Mouse (Mus musculus) midbrain, embryonic 15.5 days (tissue): ENCODE results near the gene Cpn1. TPM values are rescaled to one million over a fixed set of nuclear protein-coding genes. Genes with fewer than 3 reads are reported as not detected.

ENCODE experiments used
- ATAC-seq: fragments of 200-750 bp; cut with Nextera tagmentation; replicated peaks from 2 replicates; pipeline ENCODE4 v1.8.0; 2017; ENCODE audit warnings: moderate TSS enrichment
- H3K27ac ChIP-seq: fragments of 300-500 bp; sonication (generic); 2 replicates; pipeline ENCODE4 v1.5.1; 2015; ENCODE audit warnings: mild to moderate bottlenecking, inconsistent platforms
- H3K27me3 ChIP-seq: fragments of 300-500 bp; sonication (generic); replicated peaks from 2 replicates; pipeline ENCODE4 v1.6.1; 2015; ENCODE audit warnings: inconsistent platforms
- H3K36me3 ChIP-seq: fragments of 300-500 bp; sonication (generic); replicated peaks from 2 replicates; pipeline ENCODE4 v1.6.1; 2015; ENCODE audit warnings: inconsistent platforms
- H3K4me1 ChIP-seq: fragments of 300-500 bp; sonication (generic); 2 replicates; pipeline ENCODE4 v1.6.1; 2015; ENCODE audit warnings: inconsistent platforms
- H3K4me2 ChIP-seq: fragments of 300-500 bp; sonication (generic); 2 replicates; pipeline ENCODE4 v1.6.1; 2015; ENCODE audit warnings: inconsistent platforms, mild to moderate bottlenecking, moderate library complexity
- H3K4me3 ChIP-seq: fragments of 300-500 bp; sonication (generic); 2 replicates; pipeline ENCODE4 v1.5.1; 2015; ENCODE audit warnings: mild to moderate bottlenecking, inconsistent platforms
- H3K9ac ChIP-seq: fragments of 300-500 bp; sonication (generic); 2 replicates; pipeline ENCODE4 v1.6.1; 2015; ENCODE audit warnings: mild to moderate bottlenecking, inconsistent platforms
- H3K9me3 ChIP-seq: fragments of 300-500 bp; sonication (generic); 2 replicates; pipeline ENCODE4 v1.6.1; 2016; ENCODE audit warnings: inconsistent platforms
- WGBS: fragments of 180-500 bp; shearing (Covaris S2); methylation state at CpG from one replicate; pipeline ENCODE4 v1.1.7; 2015; ENCODE audit warnings: mixed read lengths; 5-methylcytosine and 5-hydroxymethylcytosine counted together
- polyA plus RNA-seq: library from polyadenylated mRNA; unstranded; fragments of >200 nt; fragmentation: Nextera tagmentation; extraction: Ambion mirVana; gene quantifications from 2 replicates; pipeline ENCODE4 v1.2.1, GENCODE M21; 2015

Gene Cpn1
- polyA plus RNA-seq, 1 experiment from 2014 or later, result 0.26 TPM

DNA sequence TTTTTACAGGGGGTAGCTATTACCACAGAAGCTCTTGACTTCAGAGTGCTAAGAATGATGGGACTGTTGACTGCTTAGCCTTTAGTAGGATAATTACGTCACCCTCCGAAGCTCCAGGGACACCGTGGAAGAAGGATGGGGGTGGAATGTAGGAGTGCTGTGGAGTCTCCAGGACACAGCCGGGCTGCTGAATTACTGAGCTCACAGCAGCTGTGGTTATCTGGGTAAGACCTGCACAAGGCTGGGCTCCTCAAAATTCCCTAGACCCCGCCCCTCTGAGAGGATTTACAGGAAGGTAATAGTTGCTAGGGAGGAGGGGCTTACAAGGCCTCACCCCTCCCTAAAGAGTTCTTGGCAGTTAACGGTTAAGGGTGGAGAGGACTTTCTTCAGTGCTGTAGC is 9.7 kb downstream of the Cpn1 start:
- H3K27ac ChIP-seq, result no peak overlapping the region
- H3K4me3 ChIP-seq, result no peak overlapping the region
- H3K4me1 ChIP-seq, result no peaks in the 10 kb centered on the region
- H3K9me3 ChIP-seq, result no peaks in the 10 kb centered on the region
- WGBS, result 78% methylated on average over 6 of the region's 6 CpGs
- no peak overlapping the region for H3K9ac ChIP-seq
- no peaks in the 10 kb centered on the region for H3K27me3 ChIP-seq
- H3K36me3 ChIP-seq, result no peaks in the 10 kb centered on the region
- H3K4me2 ChIP-seq, result no peak overlapping the region
- no peak for ATAC-seq

DNA sequence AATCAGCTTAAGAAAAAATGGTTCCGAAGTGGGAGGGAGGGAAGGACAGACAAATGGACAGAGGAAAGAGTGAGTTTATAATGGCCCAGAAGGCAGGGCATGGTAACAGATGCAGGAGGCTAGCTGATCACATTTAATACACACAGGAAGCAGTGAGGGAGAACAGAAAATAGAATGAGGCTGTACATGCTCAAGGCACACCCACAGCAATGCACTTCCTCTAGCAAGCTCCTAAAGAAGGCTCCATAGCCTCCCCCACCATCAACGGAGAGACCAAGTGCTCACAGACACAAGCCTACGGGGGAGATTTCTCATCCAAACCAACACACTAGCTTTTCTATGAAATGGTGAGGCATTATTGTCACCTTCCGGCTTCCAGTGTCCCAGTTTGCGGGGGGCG is 12.1 kb downstream of the Cpn1 start:
- Histone ChIP-seq H3K36me3 (no peaks in the 10 kb centered on the region), H3K4me1 (no peaks in the 10 kb centered on the region), H3K4me2 (no peak overlapping the region), H3K4me3 (no peak overlapping the region), H3K27me3 (no peaks in the 10 kb centered on the region), H3K9me3 (no peaks in the 10 kb centered on the region), H3K27ac (no peak overlapping the region), H3K9ac (no peak overlapping the region)
- ATAC-seq, result no peak
- WGBS, result 96% methylated on average over 6 of the region's 6 CpGs

DNA sequence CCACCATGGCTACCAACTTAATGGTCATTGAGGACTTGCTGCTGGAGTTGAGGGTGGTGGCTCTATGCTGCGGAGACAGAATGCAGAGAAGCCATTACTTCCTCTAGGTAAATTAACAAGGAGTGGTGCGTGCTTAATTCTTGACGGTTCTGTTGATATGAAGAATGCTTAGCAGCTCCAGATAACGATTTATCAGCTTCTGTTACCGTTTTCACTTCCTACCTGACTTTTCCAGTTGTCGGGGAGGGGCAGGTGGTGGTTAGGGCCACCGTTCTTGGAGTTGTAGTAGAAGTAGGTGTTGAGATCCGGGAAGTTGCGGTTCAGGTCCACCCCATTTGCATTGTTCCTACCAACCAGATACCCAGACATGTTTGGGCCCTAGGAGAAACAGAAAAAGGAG is 12.6 kb downstream of the Cpn1 start:
- H3K27me3 ChIP-seq, result no peaks in the 10 kb centered on the region
- H3K4me1 ChIP-seq, result no peaks in the 10 kb centered on the region
- H3K27ac ChIP-seq, result no peak overlapping the region
- no peak overlapping the region for H3K4me2 ChIP-seq
- H3K4me3 ChIP-seq, result no peak overlapping the region
- no peak overlapping the region for H3K9ac ChIP-seq
- 88% methylated on average over 9 of the region's 9 CpGs for WGBS
- no peak for ATAC-seq
- no peaks in the 10 kb centered on the region for H3K9me3 ChIP-seq
- no peaks in the 10 kb centered on the region for H3K36me3 ChIP-seq

DNA sequence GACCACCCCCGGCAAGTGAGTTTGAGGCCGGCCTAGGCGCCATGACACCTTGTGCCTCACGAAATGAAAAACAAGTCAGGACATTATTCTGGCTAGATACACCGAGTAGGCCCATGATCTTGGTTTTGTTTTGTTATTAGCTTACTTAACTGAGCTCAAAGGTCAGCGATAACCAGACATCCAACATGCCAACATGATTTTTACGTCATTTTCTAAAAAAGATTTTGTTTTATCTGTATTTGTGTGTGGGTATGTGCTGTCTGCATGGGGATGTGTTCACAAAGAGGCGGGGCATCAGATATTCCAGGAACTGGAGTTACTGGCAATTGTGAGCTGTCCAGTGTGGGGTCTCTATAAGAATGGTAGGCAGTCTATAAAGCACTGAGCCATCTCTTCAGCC is 14.2 kb downstream of the Cpn1 start:
- no peak for ATAC-seq
- no peaks in the 10 kb centered on the region for H3K27me3 ChIP-seq
- H3K4me2 ChIP-seq, result no peak overlapping the region
- no peak overlapping the region for H3K27ac ChIP-seq
- no peak overlapping the region for H3K9ac ChIP-seq
- H3K9me3 ChIP-seq, result no peaks in the 10 kb centered on the region
- no peaks in the 10 kb centered on the region for H3K4me1 ChIP-seq
- no peak overlapping the region for H3K4me3 ChIP-seq
- no peaks in the 10 kb centered on the region for H3K36me3 ChIP-seq
- WGBS, result 95% methylated on average over 8 of the region's 8 CpGs

DNA sequence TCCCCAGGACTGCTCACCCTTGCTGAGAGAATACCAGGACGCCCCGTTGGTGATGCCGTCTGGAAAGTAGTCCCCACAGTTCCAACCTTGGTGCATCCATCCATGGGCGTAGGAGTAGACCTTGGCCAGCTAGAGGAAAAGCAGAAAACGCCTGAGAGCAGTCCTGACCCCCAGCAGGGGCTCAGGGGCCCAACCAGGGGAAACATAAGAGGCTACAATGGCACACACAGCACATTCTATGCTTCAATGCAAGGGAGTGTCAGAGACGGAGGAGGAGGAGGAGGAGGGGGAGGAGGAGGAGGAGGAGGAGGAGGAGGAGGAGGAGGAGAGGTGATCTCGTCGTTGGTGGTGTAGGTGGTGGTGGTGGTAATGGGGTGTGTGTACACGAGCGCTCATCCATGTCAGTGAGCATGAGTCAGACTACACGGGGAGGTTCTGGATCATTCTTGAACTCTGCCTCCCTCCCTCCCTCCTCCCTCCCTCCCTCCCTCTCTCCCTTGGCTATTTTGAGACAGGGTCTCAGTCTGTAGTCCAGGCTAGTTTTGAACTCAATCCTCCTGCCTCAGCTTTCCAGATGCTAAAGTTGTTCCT is 17.8 kb downstream of the Cpn1 start:
- H3K36me3 ChIP-seq, result no peaks in the 10 kb centered on the region
- H3K4me2 ChIP-seq, result no peak overlapping the region
- no peaks in the 10 kb centered on the region for H3K27me3 ChIP-seq
- 57% methylated on average over 8 of the region's 11 CpGs for WGBS
- H3K4me1 ChIP-seq, result no peaks in the 10 kb centered on the region
- H3K27ac ChIP-seq, result no peak overlapping the region
- ATAC-seq, result no peak
- no peaks in the 10 kb centered on the region for H3K9me3 ChIP-seq
- no peak overlapping the region for H3K9ac ChIP-seq
- no peak overlapping the region for H3K4me3 ChIP-seq

DNA sequence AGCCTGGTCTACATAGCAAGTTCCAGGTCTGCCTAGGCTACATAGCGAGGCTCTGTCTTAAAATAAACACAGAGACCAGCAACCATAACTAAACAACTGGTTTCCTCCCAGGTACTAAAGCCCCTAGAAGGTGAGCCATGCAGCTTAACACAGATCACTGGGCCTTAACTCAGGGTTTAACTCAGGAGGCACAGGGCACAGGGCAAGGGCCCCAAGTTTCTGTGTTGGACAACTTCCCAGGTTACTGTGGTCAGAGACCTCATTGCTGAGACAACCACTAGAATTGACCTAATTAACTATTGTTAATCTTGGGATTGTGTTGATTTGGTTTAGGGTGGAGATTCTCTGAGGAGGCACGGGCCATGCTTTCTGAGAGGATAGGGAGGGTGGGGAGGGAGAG is 19.9 kb downstream of the Cpn1 start:
- Histone ChIP-seq H3K36me3 (no peaks in the 10 kb centered on the region), H3K27ac (no peak overlapping the region), H3K4me3 (no peak overlapping the region), H3K9me3 (no peaks in the 10 kb centered on the region), H3K4me1 (no peaks in the 10 kb centered on the region), H3K27me3 (no peaks in the 10 kb centered on the region), H3K4me2 (no peak overlapping the region), H3K9ac (no peak overlapping the region)
- WGBS, result 74% methylated on average over 2 of the region's 2 CpGs
- no peak for ATAC-seq

DNA sequence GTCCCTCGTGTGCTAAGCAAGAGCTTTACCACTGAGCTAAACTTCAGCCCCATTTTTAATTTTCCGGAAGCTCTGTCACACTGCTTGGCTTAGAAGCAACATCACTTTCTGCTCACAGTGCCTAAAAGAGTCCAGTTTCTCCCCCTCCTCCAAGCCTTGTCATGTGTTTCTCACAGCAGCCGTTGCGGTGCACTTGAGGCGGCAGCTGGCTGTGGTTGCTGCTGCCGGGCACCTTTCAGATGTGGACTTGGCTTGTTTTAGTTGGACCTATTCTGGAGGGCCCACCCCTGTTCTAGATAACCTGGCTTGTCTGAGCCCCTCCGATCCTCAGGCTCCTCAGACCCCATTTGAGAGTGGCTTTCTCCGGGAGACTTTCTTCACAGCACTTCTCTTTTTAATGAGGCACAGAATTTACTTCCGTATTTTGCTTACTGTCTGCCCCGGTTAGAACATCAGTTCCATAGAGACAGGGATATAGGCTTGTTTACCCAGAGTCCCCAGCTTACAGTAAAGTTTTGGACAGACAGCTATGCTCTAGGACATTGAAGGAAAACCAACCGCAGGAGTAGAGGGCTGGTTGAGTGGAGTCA is 20.8 kb downstream of the Cpn1 start:
- no peaks in the 10 kb centered on the region for H3K27me3 ChIP-seq
- H3K9ac ChIP-seq, result no peak overlapping the region
- H3K4me3 ChIP-seq, result no peak overlapping the region
- no peaks in the 10 kb centered on the region for H3K4me1 ChIP-seq
- H3K27ac ChIP-seq, result no peak overlapping the region
- no peaks in the 10 kb centered on the region for H3K9me3 ChIP-seq
- no peak for ATAC-seq
- 90% methylated on average over 11 of the region's 11 CpGs for WGBS
- no peak overlapping the region for H3K4me2 ChIP-seq
- H3K36me3 ChIP-seq, result no peaks in the 10 kb centered on the region

DNA sequence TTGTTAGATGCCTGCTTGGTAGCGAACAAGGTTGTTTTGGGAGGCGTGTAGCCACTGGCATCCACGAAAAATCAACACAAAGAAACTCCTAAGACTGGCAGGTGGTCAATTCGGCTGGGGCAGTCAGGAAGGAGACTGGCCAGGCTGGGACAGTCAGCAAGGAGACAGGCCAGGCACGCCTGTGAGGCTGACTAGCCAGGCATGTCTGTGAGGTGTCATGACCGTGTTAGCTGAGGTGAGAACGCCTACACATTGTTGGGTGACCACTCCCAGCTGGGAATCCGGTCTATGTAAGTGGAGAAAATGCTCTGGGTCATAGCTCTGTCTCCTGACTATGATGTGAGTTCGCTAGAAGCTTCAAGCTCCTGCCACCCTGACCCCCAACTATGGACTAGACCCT is 23.6 kb downstream of the Cpn1 start:
- ATAC-seq, result no peak
- 69% methylated on average over 9 of the region's 9 CpGs for WGBS
- no peaks in the 10 kb centered on the region for H3K9me3 ChIP-seq
- H3K4me1 ChIP-seq, result no peaks in the 10 kb centered on the region
- no peak overlapping the region for H3K9ac ChIP-seq
- H3K4me3 ChIP-seq, result no peak overlapping the region
- no peaks in the 10 kb centered on the region for H3K36me3 ChIP-seq
- no peak overlapping the region for H3K27ac ChIP-seq
- H3K4me2 ChIP-seq, result no peak overlapping the region
- H3K27me3 ChIP-seq, result no peaks in the 10 kb centered on the region

DNA sequence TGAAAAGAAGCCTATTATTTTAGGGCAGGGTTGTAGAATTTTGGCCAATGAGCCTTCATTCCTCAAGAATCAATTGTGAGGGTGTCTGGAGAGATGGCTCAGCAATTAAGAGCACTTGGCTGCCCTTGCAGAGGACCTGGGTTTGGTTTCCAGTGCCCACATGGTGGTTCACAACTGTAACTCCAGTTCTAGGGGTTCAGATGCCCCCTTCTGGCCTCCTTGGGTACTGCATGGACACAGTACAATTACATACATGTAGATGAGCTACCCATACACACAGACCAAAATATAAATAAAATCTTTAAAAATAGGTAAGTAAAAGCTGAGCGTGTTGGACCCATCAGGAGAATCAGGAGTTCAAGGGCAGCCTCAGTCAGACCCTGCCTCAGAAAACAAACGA is 25.2 kb downstream of the Cpn1 start:
- no peak for ATAC-seq
- H3K4me1 ChIP-seq, result no peaks in the 10 kb centered on the region
- H3K4me3 ChIP-seq, result no peak overlapping the region
- H3K9ac ChIP-seq, result no peak overlapping the region
- no peak overlapping the region for H3K4me2 ChIP-seq
- no peaks in the 10 kb centered on the region for H3K9me3 ChIP-seq
- H3K27ac ChIP-seq, result no peak overlapping the region
- no peaks in the 10 kb centered on the region for H3K36me3 ChIP-seq
- 91% methylated on average over 2 of the region's 2 CpGs for WGBS
- H3K27me3 ChIP-seq, result no peaks in the 10 kb centered on the region

DNA sequence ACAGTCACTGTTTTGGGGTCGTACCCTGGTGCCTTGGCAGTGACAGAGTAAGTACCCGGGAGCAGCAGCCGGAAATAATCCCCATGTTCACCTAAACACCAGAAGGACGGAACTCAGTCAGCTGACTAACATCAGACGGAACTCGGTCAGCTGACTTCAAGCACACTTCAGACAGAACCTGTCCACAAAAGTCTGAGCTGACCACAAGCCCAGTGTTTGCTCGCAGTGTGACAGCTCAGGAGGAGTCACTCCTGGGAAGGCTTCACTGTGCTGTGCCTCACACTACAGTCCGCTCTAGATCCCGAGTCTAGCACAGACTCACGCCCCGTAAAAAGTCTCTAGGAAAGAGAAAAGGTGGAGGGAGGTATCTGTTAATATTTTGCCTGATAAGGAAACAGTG is 26.3 kb downstream of the Cpn1 start:
- no peak overlapping the region for H3K9ac ChIP-seq
- no peak overlapping the region for H3K27ac ChIP-seq
- no peak overlapping the region for H3K4me3 ChIP-seq
- no peaks in the 10 kb centered on the region for H3K27me3 ChIP-seq
- H3K9me3 ChIP-seq, result no peaks in the 10 kb centered on the region
- H3K4me1 ChIP-seq, result no peaks in the 10 kb centered on the region
- 89% methylated on average over 11 of the region's 11 CpGs for WGBS
- H3K4me2 ChIP-seq, result no peak overlapping the region
- ATAC-seq, result no peak
- no peaks in the 10 kb centered on the region for H3K36me3 ChIP-seq

DNA sequence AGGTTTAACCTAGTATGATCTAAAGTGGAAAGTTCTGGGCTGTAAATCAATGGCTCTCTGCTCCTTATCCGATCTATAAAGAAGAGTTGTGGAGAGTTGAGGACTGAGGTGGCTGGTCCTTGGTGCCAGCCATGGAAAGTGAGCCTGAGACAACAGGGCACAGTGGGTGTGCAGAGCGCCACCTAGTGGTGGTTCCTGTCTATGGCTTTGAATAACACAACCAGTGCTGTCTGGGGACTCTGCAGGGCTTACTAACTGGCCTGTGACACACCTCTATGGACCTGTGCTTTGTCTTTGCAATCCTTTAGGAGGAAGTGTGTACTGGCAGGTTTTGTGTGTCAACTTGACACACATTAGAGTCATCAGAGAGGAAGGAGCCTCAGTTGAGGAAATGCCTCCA is 27.2 kb downstream of the Cpn1 start:
- 34% methylated on average over 2 of the region's 2 CpGs for WGBS

DNA sequence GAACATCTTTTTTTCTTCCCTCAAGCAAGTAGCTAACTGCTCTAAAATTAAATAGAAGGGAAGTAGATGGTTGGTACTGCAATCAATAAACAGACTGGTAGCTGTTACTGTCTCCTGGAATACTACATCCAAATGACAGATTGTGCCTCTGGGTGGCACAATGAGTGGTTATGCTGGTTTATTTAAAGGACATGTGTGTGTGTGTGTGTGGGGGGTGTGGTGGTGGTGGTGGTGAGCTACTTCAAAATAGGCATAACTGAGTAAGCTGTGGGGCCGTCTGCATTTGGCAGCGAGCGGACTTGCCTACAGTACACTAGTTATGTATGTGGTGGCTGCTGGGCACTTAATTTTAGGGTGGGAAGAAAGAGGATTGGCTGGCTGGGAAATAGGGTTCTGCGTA is 28.5 kb downstream of the Cpn1 start:
- no peak overlapping the region for H3K4me3 ChIP-seq
- H3K27ac ChIP-seq, result no peak overlapping the region
- no peaks in the 10 kb centered on the region for H3K36me3 ChIP-seq
- no peaks in the 10 kb centered on the region for H3K9me3 ChIP-seq
- 70% methylated on average over 4 of the region's 4 CpGs for WGBS
- H3K27me3 ChIP-seq, result no peaks in the 10 kb centered on the region
- no peaks in the 10 kb centered on the region for H3K4me1 ChIP-seq
- H3K4me2 ChIP-seq, result no peak overlapping the region
- no peak for ATAC-seq
- no peak overlapping the region for H3K9ac ChIP-seq

More for the DNA sequence above, 27.2 kb downstream of the Cpn1 start:
- H3K27me3 ChIP-seq, result no peaks in the 10 kb centered on the region
- no peak overlapping the region for H3K27ac ChIP-seq
- H3K4me3 ChIP-seq, result no peak overlapping the region
- no peak overlapping the region for H3K4me2 ChIP-seq
- H3K9ac ChIP-seq, result no peak overlapping the region
- no peaks in the 10 kb centered on the region for H3K36me3 ChIP-seq
- no peaks in the 10 kb centered on the region for H3K9me3 ChIP-seq
- no peaks in the 10 kb centered on the region for H3K4me1 ChIP-seq
- ATAC-seq, result no peak

DNA sequence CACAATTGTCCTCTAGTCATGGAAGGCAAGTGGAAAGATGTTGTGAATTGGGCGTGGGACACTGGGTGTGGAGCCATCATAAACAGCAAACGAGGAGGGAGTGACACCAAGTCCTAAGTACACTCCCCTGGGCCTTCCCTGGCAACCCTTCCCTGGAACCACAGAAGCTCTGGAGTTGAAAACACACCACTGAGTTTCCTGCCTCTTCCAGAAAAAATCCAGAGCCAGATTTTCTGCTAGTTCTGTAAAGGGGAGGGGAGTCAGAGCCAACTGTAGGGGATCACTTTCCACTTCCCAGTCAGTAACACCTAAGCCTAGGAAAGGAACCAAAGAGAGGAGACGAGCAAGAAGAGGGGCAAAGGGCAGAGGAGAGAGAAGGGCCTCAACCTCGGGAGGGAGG is 29.0 kb downstream of the Cpn1 start:
- WGBS, result 26% methylated on average over 4 of the region's 4 CpGs
- H3K4me1 ChIP-seq, result no peaks in the 10 kb centered on the region
- no peaks in the 10 kb centered on the region for H3K9me3 ChIP-seq
- H3K27me3 ChIP-seq, result no peaks in the 10 kb centered on the region
- H3K27ac ChIP-seq, result no peak overlapping the region
- H3K4me3 ChIP-seq, result no peak overlapping the region
- H3K4me2 ChIP-seq, result no peak overlapping the region
- no peaks in the 10 kb centered on the region for H3K36me3 ChIP-seq
- H3K9ac ChIP-seq, result no peak overlapping the region
- no peak for ATAC-seq
